Mouse (Mus musculus): Measurements from ENCODE around the gene Slc2a4.
A peak's percentile ranks its signal among the peaks of the same experiment; 100 is the strongest.

Slc2a4 gene

GRCm38 (mm10) chr11:69895291-69895690, 52.7 kb downstream of the Slc2a4 start, which contains the start of gene Acap1:
Gene Acap1, minus strand, starts transcription at chr11:69895539.
- peak; percentile 87 for DNase-seq

- DNase-seq = peak; percentile 90
Measured at GRCm38 (mm10) chr11:69894671-69895070, 53.3 kb downstream of the Slc2a4 start.

Data from heart, adult 11 months (tissue).